Mouse (Mus musculus) myocyte (in vitro differentiated cells): ENCODE measurements around the gene Olfr224.

Experiments
- E2F4 ChIP-seq: IDR thresholded peaks from one replicate; pipeline ENCODE4 v1.6.1; 2011; ENCODE audit warnings: mild to moderate bottlenecking, control low read depth, moderate library complexity; ENCODE audit not compliant: insufficient read depth
- MAX ChIP-seq: IDR thresholded peaks from one replicate; pipeline ENCODE4 v1.6.1; 2011; ENCODE audit warnings: low read depth, mild to moderate bottlenecking, control low read depth

DNA sequence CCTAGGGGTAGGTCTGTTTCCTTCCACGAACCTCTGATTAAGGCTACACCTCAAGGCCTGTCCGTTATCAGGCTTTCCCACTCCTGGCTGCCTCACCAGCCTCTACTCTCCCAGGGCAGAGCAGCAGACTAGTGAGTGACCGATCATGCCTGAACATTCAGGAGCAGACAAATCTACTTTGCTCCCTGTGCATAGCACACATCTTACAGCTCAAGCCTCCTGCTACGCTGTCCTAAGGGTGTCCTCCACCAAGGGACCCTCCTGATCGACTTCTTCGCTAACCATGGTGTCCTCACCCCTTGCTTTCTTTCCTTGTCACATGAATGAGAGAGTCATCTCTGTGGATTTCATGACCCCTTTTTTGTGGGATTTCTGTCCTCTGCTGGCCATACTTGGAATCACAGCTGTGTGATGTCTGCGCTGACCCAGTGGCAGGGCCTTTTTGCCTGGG lies 17.6 kb upstream of the Olfr224 start:
- TF ChIP-seq E2F4 (no peak), MAX (no peak)
